Mouse (Mus musculus) kidney, postnatal 0 days (tissue): Measurements from ENCODE around the gene Sdhc. TPM values are rescaled to one million over a fixed set of nuclear protein-coding genes. Genes with fewer than 3 reads are reported as not detected.

Experiments
- ATAC-seq: fragments of 200-750 bp; cut with Nextera tagmentation; replicated peaks from 2 replicates; pipeline ENCODE4 v1.8.0; 2017; ENCODE audit warnings: low read depth, moderate number of reproducible peaks, moderate TSS enrichment, moderate library complexity; ENCODE audit not compliant: low FRiP score
- DNase-seq: peaks from one replicate; pipeline ENCODE4 v3.0.0-alpha.2; 2016; ENCODE audit warnings: low spot score
- H3K27ac ChIP-seq: fragments of 300-500 bp; sonication (generic); 2 replicates; pipeline ENCODE4 v1.5.1; 2014; ENCODE audit warnings: mild to moderate bottlenecking
- H3K27me3 ChIP-seq: fragments of 300-500 bp; sonication (generic); 2 replicates; pipeline ENCODE4 v1.6.1; 2014; ENCODE audit warnings: low read length, mixed read lengths; ENCODE audit not compliant: insufficient read depth
- H3K36me3 ChIP-seq: fragments of 300-500 bp; sonication (generic); 2 replicates; pipeline ENCODE4 v1.6.1; 2014; ENCODE audit warnings: low read length, mixed read lengths; ENCODE audit not compliant: insufficient read depth
- H3K4me1 ChIP-seq: fragments of 300-500 bp; sonication (generic); replicated peaks from 2 replicates; pipeline ENCODE4 v1.6.1; 2014; ENCODE audit warnings: antibody characterized with exemption, low read length, mixed read lengths; ENCODE audit not compliant: insufficient read depth
- H3K4me2 ChIP-seq: fragments of 300-500 bp; sonication (generic); 2 replicates; pipeline ENCODE4 v1.6.1; 2014; ENCODE audit warnings: mild to moderate bottlenecking, low read length, moderate library complexity, mixed read lengths
- H3K4me3 ChIP-seq: fragments of 300-500 bp; sonication (generic); replicated peaks from 2 replicates; pipeline ENCODE4 v1.5.1; 2014; ENCODE audit warnings: low read depth, low read length
- H3K9ac ChIP-seq: fragments of 300-500 bp; sonication (generic); 2 replicates; pipeline ENCODE4 v1.6.1; 2014; ENCODE audit warnings: low read depth, low read length
- H3K9me3 ChIP-seq: fragments of 300-500 bp; sonication (generic); replicated peaks from 2 replicates; pipeline ENCODE4 v1.6.1; 2016; ENCODE audit warnings: low read length, inconsistent platforms, mixed read lengths
- CTCF ChIP-seq: IDR thresholded peaks from 2 replicates; pipeline ENCODE4 v1.5.1; 2016; ENCODE audit warnings: antibody characterized with exemption, low read depth, mild to moderate bottlenecking, moderate library complexity
- WGBS: fragments of 180-500 bp; shearing (Covaris S2); extraction: QIAGEN DNeasy Blood & Tissue Kit; methylation state at CpG from one replicate; pipeline ENCODE4 v1.1.7; 2014; 5-methylcytosine and 5-hydroxymethylcytosine counted together
- polyA plus RNA-seq: library from polyadenylated mRNA; unstranded; fragments of >200 nt; fragmentation: Nextera tagmentation; extraction: Ambion mirVana; gene quantifications from 2 replicates; pipeline ENCODE4 v1.2.1, GENCODE M21; 2015

Gene Sdhc
- polyA plus RNA-seq, 1 experiment from 2014 or later: 381 TPM

DNA sequence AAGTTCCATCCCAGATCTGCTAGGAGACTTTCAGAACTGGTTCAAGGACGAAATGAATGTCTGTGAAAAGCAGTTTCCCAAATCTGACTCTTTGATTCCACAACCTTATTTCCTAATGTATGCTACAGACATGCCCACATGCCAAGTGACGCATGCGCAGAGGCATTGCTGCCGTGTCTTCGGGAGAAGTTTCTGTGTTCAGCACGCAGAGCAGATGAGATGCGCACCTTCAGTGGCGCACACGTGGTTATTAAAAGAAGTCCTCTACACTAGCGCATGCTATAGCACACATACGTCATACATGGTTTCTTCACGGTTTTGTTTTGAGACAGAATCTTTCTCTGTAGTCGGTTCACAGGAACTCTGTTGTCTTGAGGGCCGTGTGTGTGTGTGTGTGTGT is 31.0 kb downstream of the Sdhc start:
- no peak overlapping the region for H3K4me2 ChIP-seq
- WGBS: 85% methylated on average over 14 of the region's 14 CpGs
- H3K4me3 ChIP-seq: no peak overlapping the region
- H3K27me3 ChIP-seq: no peaks in the 10 kb centered on the region
- H3K36me3 ChIP-seq: no peaks in the 10 kb centered on the region
- H3K9ac ChIP-seq: no peak overlapping the region
- H3K9me3 ChIP-seq: no peaks in the 10 kb centered on the region
- no peak overlapping the region for H3K27ac ChIP-seq
- DNase-seq (no peak), ATAC-seq (no peak)
- H3K4me1 ChIP-seq: no peaks in the 10 kb centered on the region
- no peak for TF ChIP-seq CTCF

GRCm38 (mm10) chr1:171118996-171119395 is 31.4 kb downstream of the Sdhc start:
- 84% methylated on average over 5 of the region's 5 CpGs for WGBS
- Histone ChIP-seq H3K36me3 (no peaks in the 10 kb centered on the region), H3K9ac (no peak overlapping the region), H3K4me2 (no peak overlapping the region), H3K27me3 (no peaks in the 10 kb centered on the region), H3K27ac (no peak overlapping the region), H3K4me3 (no peak overlapping the region), H3K4me1 (no peaks in the 10 kb centered on the region), H3K9me3 (no peaks in the 10 kb centered on the region)
- no peak for DNase-seq
- no peak for ATAC-seq
- no peak for TF ChIP-seq CTCF

GRCm38 (mm10) chr1:171118269-171118684 is 32.1 kb downstream of the Sdhc start:
- H3K4me2 ChIP-seq: no peak overlapping the region
- WGBS: 9% methylated on average over 4 of the region's 4 CpGs
- H3K36me3 ChIP-seq: no peaks in the 10 kb centered on the region
- peak; percentile 78 for TF ChIP-seq CTCF
- no peak overlapping the region for H3K9ac ChIP-seq
- H3K4me1 ChIP-seq: no peaks in the 10 kb centered on the region
- ATAC-seq (peak; percentile 24; the same call in 1 of the 2 replicates), DNase-seq (peak; percentile 91)
- H3K27ac ChIP-seq: no peak overlapping the region
- H3K4me3 ChIP-seq: no peak overlapping the region
- H3K9me3 ChIP-seq: no peaks in the 10 kb centered on the region
- no peaks in the 10 kb centered on the region for H3K27me3 ChIP-seq

DNA sequence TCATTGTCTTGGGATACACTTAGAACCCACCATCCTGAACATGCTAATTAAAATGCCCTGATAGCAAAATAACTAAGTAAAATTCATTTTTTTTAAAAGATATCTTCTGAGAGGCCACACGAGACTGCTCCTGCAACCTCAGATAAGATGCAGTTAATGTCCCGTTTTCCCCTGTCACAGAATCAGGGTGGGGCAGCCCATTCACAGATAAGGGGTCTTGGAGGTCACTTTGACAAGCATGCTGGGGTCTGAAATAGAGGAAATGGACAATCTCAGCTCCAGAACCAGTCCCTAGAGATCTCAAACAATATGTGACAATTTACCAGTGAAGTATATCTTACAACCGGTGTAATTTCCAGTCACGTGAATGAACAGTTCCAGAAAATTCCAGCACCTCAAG is 34.1 kb downstream of the Sdhc start:
- 65% methylated on average over 4 of the region's 4 CpGs for WGBS
- H3K27me3 ChIP-seq: no peaks in the 10 kb centered on the region

GRCm38 (mm10) chr1:171113873-171114299 is 36.5 kb downstream of the Sdhc start, which contains the start of gene Cfap126:
Gene Cfap126 (plus strand): TSS chr1:171113918.
- peak; percentile 60 for ATAC-seq
- WGBS: 2% methylated on average over 24 of the region's 24 CpGs
- H3K27ac ChIP-seq: peak within 1 kb of the TSS; percentile 78

More for the DNA sequence above, 34.1 kb downstream of the Sdhc start:
- H3K4me3 ChIP-seq: no peak overlapping the region
- no peak for TF ChIP-seq CTCF
- no peaks in the 10 kb centered on the region for H3K36me3 ChIP-seq
- H3K27ac ChIP-seq: no peak overlapping the region
- ATAC-seq: no peak
- no peak overlapping the region for H3K4me2 ChIP-seq
- no peak for DNase-seq
- no peak overlapping the region for H3K9ac ChIP-seq
- H3K4me1 ChIP-seq: no peaks in the 10 kb centered on the region
- H3K9me3 ChIP-seq: no peaks in the 10 kb centered on the region

DNA sequence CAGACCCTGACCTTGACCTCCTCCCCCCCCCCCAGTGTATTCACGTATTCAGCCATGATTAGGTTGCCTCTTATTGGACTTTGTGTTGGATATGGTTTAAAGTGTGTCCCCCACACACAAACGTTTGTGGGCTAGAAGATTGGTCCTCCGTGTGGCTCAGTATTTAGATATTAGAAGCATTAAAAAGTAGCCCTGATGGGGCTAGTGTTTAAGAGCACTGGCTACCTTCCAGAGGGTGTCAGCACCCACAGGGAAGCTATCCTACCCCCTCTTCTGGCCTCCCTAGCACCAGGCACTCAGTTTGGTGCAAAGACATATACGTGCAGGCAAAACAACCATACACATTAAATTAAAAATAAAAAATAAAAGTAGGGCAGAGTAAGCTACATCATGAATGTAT is 37.4 kb downstream of the Sdhc start:
- Histone ChIP-seq H3K36me3 (no peaks in the 10 kb centered on the region), H3K27me3 (no peaks in the 10 kb centered on the region), H3K4me1 (peaks cover 6% of the 10 kb centered on the region; the same call in 1 of the 2 replicates), H3K9ac (no peak overlapping the region), H3K27ac (no peak overlapping the region), H3K4me2 (no peak overlapping the region), H3K4me3 (no peak overlapping the region), H3K9me3 (no peaks in the 10 kb centered on the region)
- 79% methylated on average over 4 of the region's 4 CpGs for WGBS
- DNase-seq (no peak), ATAC-seq (no peak)
- no peak for TF ChIP-seq CTCF

More at GRCm38 (mm10) chr1:171113873-171114299, 36.5 kb downstream of the Sdhc start, which contains the start of gene Cfap126:
- peak; percentile 91 for DNase-seq
- TF ChIP-seq CTCF: no peak
- Histone ChIP-seq H3K36me3 (no peaks in the 10 kb centered on the region), H3K4me1 (peaks cover 6% of the 10 kb centered on the region; the same call in 1 of the 2 replicates), H3K9me3 (no peaks in the 10 kb centered on the region), H3K9ac (peak within 1 kb of the TSS; percentile 62), H3K27me3 (no peaks in the 10 kb centered on the region), H3K4me2 (peak within 1 kb of the TSS; percentile 64), H3K4me3 (peak within 1 kb of the TSS; percentile 48)
